Mouse (Mus musculus) intestine, embryonic 14.5 days (tissue): ENCODE data around the gene Aqp8. TPM values are rescaled to one million over a fixed set of nuclear protein-coding genes. Genes with fewer than 3 reads are reported as not detected.

Source experiments
- ATAC-seq: fragments of 200-750 bp; cut with Nextera tagmentation; replicated peaks from 2 replicates; pipeline ENCODE4 v1.8.0; 2017; ENCODE audit warnings: low read depth, moderate number of reproducible peaks, moderate TSS enrichment, moderate library complexity; ENCODE audit not compliant: low FRiP score, low TSS enrichment
- DNase-seq: peaks from one replicate; pipeline ENCODE4 v3.0.0-alpha.2; 2018; ENCODE audit warnings: low spot score
- H3K27ac ChIP-seq: fragments of 300-500 bp; sonication (generic); 2 replicates; pipeline ENCODE4 v1.5.1; 2014; ENCODE audit warnings: low read depth, mild to moderate bottlenecking, control low read depth
- H3K27me3 ChIP-seq: fragments of 300-500 bp; sonication (generic); replicated peaks from 2 replicates; pipeline ENCODE4 v1.6.1; 2014; ENCODE audit warnings: low read length, control low read depth; ENCODE audit not compliant: control insufficient read depth, insufficient read depth
- H3K36me3 ChIP-seq: fragments of 300-500 bp; sonication (generic); 2 replicates; pipeline ENCODE4 v1.6.1; 2014; ENCODE audit warnings: low read length, control low read depth; ENCODE audit not compliant: control insufficient read depth, insufficient read depth
- H3K4me1 ChIP-seq: fragments of 300-500 bp; sonication (generic); replicated peaks from 2 replicates; pipeline ENCODE4 v1.6.1; 2014; ENCODE audit warnings: low read length, control low read depth, mixed read lengths; ENCODE audit not compliant: control insufficient read depth, insufficient read depth
- H3K4me2 ChIP-seq: fragments of 300-500 bp; sonication (generic); 2 replicates; pipeline ENCODE4 v1.6.1; 2014; ENCODE audit warnings: low read length
- H3K4me3 ChIP-seq: fragments of 300-500 bp; sonication (generic); 2 replicates; pipeline ENCODE4 v1.5.1; 2014; ENCODE audit warnings: low read depth, low read length, control low read depth, mixed read lengths
- H3K9ac ChIP-seq: fragments of 300-500 bp; sonication (generic); 2 replicates; pipeline ENCODE4 v1.6.1; 2014; ENCODE audit warnings: mild to moderate bottlenecking, low read length
- H3K9me3 ChIP-seq: fragments of 300-500 bp; sonication (generic); 2 replicates; pipeline ENCODE4 v1.6.1; 2016; ENCODE audit warnings: low read length, control low read depth; ENCODE audit not compliant: control insufficient read depth
- WGBS: fragments of 180-500 bp; shearing (Covaris S2); extraction: QIAGEN DNeasy Blood & Tissue Kit; methylation state at CpG from one replicate; pipeline ENCODE4 v1.1.7; 2014; 5-methylcytosine and 5-hydroxymethylcytosine counted together
- polyA plus RNA-seq: library from polyadenylated mRNA; unstranded; fragments of >200 nt; fragmentation: Nextera tagmentation; extraction: Ambion mirVana; gene quantifications from 2 replicates; pipeline ENCODE4 v1.2.1, GENCODE M21; 2014

The Aqp8 gene
- polyA plus RNA-seq, 1 experiment from 2014 or later = 1.1 TPM

DNA sequence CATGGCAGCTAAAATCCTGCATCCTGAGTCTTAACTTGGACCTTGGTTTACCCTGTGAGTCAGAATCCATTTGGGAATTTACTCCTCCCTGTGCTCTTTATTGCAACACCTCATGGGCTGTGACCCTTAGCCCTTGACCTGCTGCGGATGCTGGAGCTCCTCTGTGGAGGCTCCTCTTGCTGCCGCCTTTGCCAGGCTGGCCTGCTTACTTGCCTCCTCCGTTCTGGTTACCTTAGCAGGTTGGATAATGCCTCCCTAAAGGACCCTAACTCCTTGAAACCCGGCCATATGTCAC lies 31.7 kb upstream of the Aqp8 start:
- 73% methylated on average over 4 of the region's 4 CpGs for WGBS
- ATAC-seq (no peak), DNase-seq (peak; percentile 38)
- Histone ChIP-seq H3K9ac (no peak overlapping the region), H3K27ac (no peak overlapping the region), H3K4me3 (no peak overlapping the region), H3K9me3 (0 out of 2 replicates have a peak, but pooled peaks cover 5% of the 10 kb centered on the region), H3K4me2 (no peak overlapping the region), H3K36me3 (peaks cover 2% of the 10 kb centered on the region; the same call in 1 of the 2 replicates), H3K4me1 (no peaks in the 10 kb centered on the region), H3K27me3 (no peaks in the 10 kb centered on the region)

DNA sequence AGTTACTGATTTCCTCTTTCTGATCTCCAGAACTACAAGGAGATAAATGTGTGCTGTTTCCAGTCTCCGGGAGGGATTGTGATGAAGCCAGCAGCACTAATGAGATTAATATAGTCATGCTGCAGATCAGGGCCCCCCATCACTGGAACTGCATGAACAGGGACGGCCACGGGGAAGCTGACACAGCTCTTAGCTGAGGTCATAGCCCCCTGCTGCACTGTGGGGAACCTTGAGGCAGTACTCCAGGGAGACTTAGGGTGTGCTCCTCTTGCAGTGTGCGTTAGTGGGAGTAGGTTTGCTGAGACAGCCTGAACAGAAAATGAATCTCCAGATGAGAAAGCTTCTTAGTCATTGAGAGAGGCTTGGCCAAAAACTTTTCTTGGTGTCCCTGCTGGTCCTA lies 30.9 kb upstream of the Aqp8 start:
- H3K27ac ChIP-seq = no peak overlapping the region
- 76% methylated on average over 4 of the region's 4 CpGs for WGBS
- H3K9me3 ChIP-seq = 0 out of 2 replicates have a peak, but pooled peaks cover 5% of the 10 kb centered on the region
- no peak overlapping the region for H3K4me2 ChIP-seq
- H3K4me1 ChIP-seq = no peaks in the 10 kb centered on the region
- DNase-seq (peak; percentile 46), ATAC-seq (no peak)
- no peak overlapping the region for H3K9ac ChIP-seq
- H3K4me3 ChIP-seq = no peak overlapping the region
- H3K36me3 ChIP-seq = no peaks in the 10 kb centered on the region; the same call in 1 of the 2 replicates
- H3K27me3 ChIP-seq = no peaks in the 10 kb centered on the region

DNA sequence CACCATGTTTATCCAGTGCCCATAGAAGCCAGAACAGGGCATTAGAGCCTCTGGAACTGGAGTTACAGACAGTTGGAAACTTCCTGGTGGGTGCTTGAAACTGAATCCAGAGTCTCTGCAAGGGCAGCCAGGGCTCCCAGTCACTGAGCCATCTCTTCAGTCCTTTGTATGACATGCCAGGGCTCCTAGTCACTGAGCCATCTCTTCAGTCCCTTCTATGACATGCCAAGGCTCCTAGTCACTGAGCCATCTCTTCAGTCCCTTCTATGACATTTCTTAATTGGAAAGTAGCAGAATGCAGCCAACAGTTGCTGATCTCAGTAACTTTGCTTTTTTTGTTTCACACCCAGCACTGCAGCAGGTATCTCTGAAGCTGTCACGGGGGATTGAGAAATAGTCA lies 20.0 kb upstream of the Aqp8 start:
- no peak overlapping the region for H3K27ac ChIP-seq
- ATAC-seq (no peak), DNase-seq (peak; percentile 4)
- no peak overlapping the region for H3K9ac ChIP-seq
- H3K9me3 ChIP-seq = no peaks in the 10 kb centered on the region
- H3K36me3 ChIP-seq = no peaks in the 10 kb centered on the region
- 75% methylated on average over 1 of the region's 1 CpGs for WGBS
- H3K4me3 ChIP-seq = no peak overlapping the region
- H3K4me2 ChIP-seq = no peak overlapping the region
- no peaks in the 10 kb centered on the region for H3K27me3 ChIP-seq
- no peaks in the 10 kb centered on the region for H3K4me1 ChIP-seq

DNA sequence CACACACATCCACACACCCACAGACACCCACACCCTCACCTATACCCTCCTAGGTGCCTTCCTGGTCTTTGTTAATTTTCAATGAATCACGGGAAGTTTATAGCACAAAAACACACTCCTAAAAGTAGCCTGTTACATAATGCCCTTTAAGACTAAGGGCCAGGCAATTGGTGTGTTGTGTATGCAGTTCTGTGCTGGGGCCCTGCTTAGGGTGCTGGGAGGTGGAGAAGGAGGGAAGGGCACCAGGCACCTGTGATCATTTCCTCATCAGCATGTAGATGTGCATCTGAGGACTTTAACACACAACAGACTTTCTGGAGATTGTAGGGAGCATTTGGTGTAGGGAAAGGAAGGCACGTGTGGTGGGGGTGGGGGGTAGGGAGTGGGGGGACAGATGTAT lies 13.3 kb upstream of the Aqp8 start:
- H3K27me3 ChIP-seq = no peaks in the 10 kb centered on the region
- 88% methylated on average over 2 of the region's 2 CpGs for WGBS
- H3K9me3 ChIP-seq = no peaks in the 10 kb centered on the region
- no peaks in the 10 kb centered on the region for H3K36me3 ChIP-seq
- no peak overlapping the region for H3K27ac ChIP-seq
- ATAC-seq (no peak), DNase-seq (peak; percentile 1)
- no peaks in the 10 kb centered on the region for H3K4me1 ChIP-seq
- H3K4me2 ChIP-seq = no peak overlapping the region
- H3K9ac ChIP-seq = no peak overlapping the region
- H3K4me3 ChIP-seq = no peak overlapping the region

DNA sequence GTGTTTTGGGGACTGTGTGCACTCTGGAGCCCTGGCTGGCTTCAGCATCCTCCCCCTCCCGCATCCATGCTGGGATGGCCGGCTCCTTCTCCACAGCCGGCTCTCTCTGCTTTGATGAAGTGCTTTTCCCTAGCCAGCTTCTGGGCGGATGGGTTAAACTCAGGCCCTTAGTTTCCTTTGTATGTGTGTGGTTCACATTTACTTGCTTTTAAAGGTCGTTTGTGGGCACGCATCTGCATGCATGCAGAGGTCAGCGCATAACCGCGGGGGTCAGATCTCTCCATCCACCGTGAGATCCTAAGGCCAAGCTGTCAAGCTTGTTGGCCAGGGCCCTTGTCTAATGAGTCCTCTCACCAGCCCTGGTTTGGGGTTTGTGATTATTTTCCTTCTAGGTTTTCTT lies 12.4 kb upstream of the Aqp8 start:
- no peaks in the 10 kb centered on the region for H3K27me3 ChIP-seq
- no peak overlapping the region for H3K27ac ChIP-seq
- no peaks in the 10 kb centered on the region for H3K4me1 ChIP-seq
- no peak overlapping the region for H3K4me3 ChIP-seq
- DNase-seq = peak; percentile 29
- 67% methylated on average over 10 of the region's 10 CpGs for WGBS
- no peak overlapping the region for H3K9ac ChIP-seq
- no peak overlapping the region for H3K4me2 ChIP-seq
- no peaks in the 10 kb centered on the region for H3K9me3 ChIP-seq
- no peaks in the 10 kb centered on the region for H3K36me3 ChIP-seq
- ATAC-seq = no peak

DNA sequence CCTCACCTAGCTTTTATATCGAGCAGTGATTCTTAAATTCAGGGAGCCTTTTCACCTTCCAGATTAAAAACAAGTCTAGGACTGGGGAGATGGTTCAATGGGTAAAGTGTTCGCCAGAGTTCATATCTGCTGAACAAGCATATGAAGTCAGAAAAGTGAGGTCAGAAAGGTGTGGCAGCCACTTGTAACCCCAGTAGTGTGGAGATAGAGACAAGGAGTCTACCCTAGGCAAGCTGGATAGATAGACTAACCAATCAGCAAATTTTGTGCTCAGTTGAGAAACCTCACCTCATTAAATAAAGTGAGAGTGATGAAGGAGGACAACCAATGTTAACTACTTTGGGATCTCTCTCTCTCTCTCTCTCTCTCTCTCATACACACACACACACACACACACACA lies 11.6 kb upstream of the Aqp8 start:
- ATAC-seq = no peak
- WGBS = 84% methylated on average over 2 of the region's 2 CpGs

DNA sequence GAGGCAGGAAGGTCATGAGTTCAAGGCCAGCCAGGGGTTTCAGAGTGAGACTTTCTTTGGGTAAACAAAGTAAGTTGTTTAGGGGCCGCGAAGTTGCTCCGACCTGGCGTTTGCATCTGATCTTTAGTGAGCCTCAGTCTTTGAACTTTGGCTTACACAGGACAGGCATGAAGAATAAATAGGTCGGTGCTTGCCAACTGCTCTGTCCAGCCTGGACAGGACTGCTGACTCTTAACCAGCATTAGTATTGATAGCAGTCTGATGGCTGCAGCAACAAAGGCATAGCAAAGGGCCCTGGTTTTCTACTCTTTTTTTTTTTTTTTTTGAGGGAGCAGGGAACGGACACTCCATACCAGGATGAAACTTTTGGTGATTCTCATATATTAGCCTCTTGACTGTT lies 9.5 kb upstream of the Aqp8 start:
- DNase-seq (peak; percentile 46), ATAC-seq (no peak)
- Histone ChIP-seq H3K9me3 (no peaks in the 10 kb centered on the region), H3K4me2 (no peak overlapping the region), H3K4me1 (no peaks in the 10 kb centered on the region), H3K27me3 (no peaks in the 10 kb centered on the region), H3K4me3 (no peak overlapping the region), H3K9ac (no peak overlapping the region), H3K27ac (no peak overlapping the region), H3K36me3 (no peaks in the 10 kb centered on the region)
- WGBS = 47% methylated on average over 6 of the region's 6 CpGs

More for the DNA sequence above, 11.6 kb upstream of the Aqp8 start:
- Histone ChIP-seq H3K9ac (no peak overlapping the region), H3K4me1 (no peaks in the 10 kb centered on the region), H3K4me3 (no peak overlapping the region), H3K4me2 (no peak overlapping the region), H3K36me3 (no peaks in the 10 kb centered on the region), H3K27me3 (no peaks in the 10 kb centered on the region), H3K9me3 (no peaks in the 10 kb centered on the region), H3K27ac (no peak overlapping the region)
- no peak for DNase-seq

DNA sequence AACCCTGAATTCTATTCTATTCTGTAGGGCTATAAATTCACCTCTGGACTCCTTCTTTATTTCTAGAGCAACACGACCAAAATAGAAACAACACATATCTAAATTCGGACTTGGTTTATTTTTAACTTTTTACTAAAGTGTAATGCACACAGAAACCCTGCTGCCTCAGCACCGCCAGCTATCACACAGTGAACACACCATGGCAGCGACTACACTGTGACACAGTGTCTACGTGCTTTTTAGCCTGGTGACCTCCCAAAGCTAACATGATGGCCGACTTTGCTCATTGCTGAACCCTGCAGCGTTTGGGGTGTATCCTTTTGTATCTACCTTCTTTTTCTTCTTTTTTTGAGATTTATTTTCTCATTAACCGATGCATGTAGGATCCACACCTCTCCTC lies 9.0 kb upstream of the Aqp8 start:
- DNase-seq (peak; percentile 35), ATAC-seq (no peak)
- H3K27me3 ChIP-seq = no peaks in the 10 kb centered on the region
- H3K4me3 ChIP-seq = no peak overlapping the region
- H3K4me1 ChIP-seq = no peaks in the 10 kb centered on the region
- no peak overlapping the region for H3K9ac ChIP-seq
- no peaks in the 10 kb centered on the region for H3K36me3 ChIP-seq
- no peaks in the 10 kb centered on the region for H3K9me3 ChIP-seq
- no peak overlapping the region for H3K27ac ChIP-seq
- 78% methylated on average over 8 of the region's 8 CpGs for WGBS
- H3K4me2 ChIP-seq = no peak overlapping the region

DNA sequence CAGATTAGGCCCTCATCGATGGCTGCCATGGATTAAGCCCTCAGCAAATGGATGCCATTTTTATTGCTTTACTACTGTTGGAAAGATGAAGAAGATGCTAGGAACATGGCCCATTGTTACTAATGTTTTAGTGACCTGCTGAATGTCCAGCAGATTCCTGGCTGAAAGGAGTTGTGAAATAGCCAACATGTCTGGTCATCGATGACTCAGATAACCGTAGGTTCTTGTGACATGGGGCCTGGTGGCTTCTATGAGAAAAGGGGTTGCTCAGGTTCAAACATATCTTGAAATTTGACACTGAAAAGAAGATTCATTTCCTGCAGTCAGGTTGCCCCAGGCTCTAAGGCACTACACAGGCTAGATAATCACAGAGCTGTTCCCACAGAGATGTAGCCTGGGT lies 7.0 kb upstream of the Aqp8 start:
- peak; percentile 35 for DNase-seq
- 94% methylated on average over 3 of the region's 3 CpGs for WGBS
- no peak for ATAC-seq

More for the DNA sequence above, 7.0 kb upstream of the Aqp8 start:
- Histone ChIP-seq H3K4me2 (no peak overlapping the region), H3K9ac (no peak overlapping the region), H3K4me3 (no peak overlapping the region), H3K4me1 (no peaks in the 10 kb centered on the region), H3K27ac (no peak overlapping the region), H3K9me3 (no peaks in the 10 kb centered on the region), H3K27me3 (no peaks in the 10 kb centered on the region), H3K36me3 (no peaks in the 10 kb centered on the region)
